Mouse (Mus musculus): ENCODE results near the gene Lingo3.

DNA sequence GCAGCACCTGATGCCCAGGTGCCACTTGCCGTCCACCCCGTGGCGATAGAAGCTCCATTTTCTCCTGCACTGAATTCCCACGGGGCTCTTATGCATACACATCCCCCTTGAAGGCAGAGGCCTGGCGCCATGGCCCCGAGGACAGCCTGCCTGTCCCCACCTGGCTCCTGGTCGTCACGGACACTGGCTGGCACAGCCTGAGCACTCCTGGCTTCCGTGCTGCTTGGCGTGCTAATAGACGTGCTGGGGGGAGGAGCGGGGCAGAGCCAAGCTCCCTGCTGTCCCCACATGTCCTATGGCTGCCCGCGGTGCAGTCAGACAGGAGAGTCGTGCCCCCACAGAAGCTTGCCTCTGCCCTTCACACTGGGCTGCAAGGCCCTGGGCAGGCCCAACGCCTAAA, 20.6 kb upstream of the Lingo3 start:
- no peak for TF ChIP-seq GATA1 (IDR thresholded peaks at IDR 0.05; ENCODE audit: low read length)
- no peak for TF ChIP-seq TAL1 (IDR thresholded peaks at IDR 0.05; ENCODE audit: low read length)

Measured in erythroblast, embryonic 14.5 days (primary cell).